Mouse (Mus musculus) lung, embryonic 15.5 days (tissue): ENCODE measurements around the gene Gm45140. TPM values are rescaled to one million over a fixed set of nuclear protein-coding genes. Genes with fewer than 3 reads are reported as not detected.

Experiments
- ATAC-seq: fragments of 200-750 bp; cut with Nextera tagmentation; 2 replicates; pipeline ENCODE4 v1.8.0; 2017; ENCODE audit warnings: moderate number of reproducible peaks, borderline replicate concordance; ENCODE audit not compliant: low FRiP score, low TSS enrichment; ENCODE audit errors: extremely low read depth
- H3K27ac ChIP-seq: fragments of 300-500 bp; sonication (generic); 2 replicates; pipeline ENCODE4 v1.5.1; 2015; ENCODE audit warnings: moderate library complexity, mild to moderate bottlenecking, inconsistent platforms
- H3K27me3 ChIP-seq: fragments of 300-500 bp; sonication (generic); 2 replicates; pipeline ENCODE4 v1.6.1; 2015; ENCODE audit warnings: inconsistent platforms
- H3K36me3 ChIP-seq: fragments of 300-500 bp; sonication (generic); 2 replicates; pipeline ENCODE4 v1.6.1; 2015; ENCODE audit warnings: inconsistent platforms
- H3K4me1 ChIP-seq: fragments of 300-500 bp; sonication (generic); 2 replicates; pipeline ENCODE4 v1.6.1; 2015; ENCODE audit warnings: inconsistent platforms
- H3K4me2 ChIP-seq: fragments of 300-500 bp; sonication (generic); 2 replicates; pipeline ENCODE4 v1.6.1; 2015; ENCODE audit warnings: inconsistent platforms, mild to moderate bottlenecking, moderate library complexity
- H3K4me3 ChIP-seq: fragments of 300-500 bp; sonication (generic); 2 replicates; pipeline ENCODE4 v1.5.1; 2015; ENCODE audit warnings: mild to moderate bottlenecking, inconsistent platforms
- H3K9ac ChIP-seq: fragments of 300-500 bp; sonication (generic); 2 replicates; pipeline ENCODE4 v1.6.1; 2015; ENCODE audit warnings: inconsistent platforms
- H3K9me3 ChIP-seq: fragments of 300-500 bp; sonication (generic); 2 replicates; pipeline ENCODE4 v1.6.1; 2016; ENCODE audit warnings: inconsistent platforms
- WGBS: fragments of 180-500 bp; shearing (Covaris S2); methylation state at CpG from one replicate; pipeline ENCODE4 v1.1.7; 2015; 5-methylcytosine and 5-hydroxymethylcytosine counted together
- polyA plus RNA-seq: library from polyadenylated mRNA; unstranded; fragments of >200 nt; fragmentation: Nextera tagmentation; extraction: Ambion mirVana; gene quantifications from 2 replicates; pipeline ENCODE4 v1.2.1, GENCODE M21; 2015

Gene Gm45140
- polyA plus RNA-seq, 1 experiment from 2014 or later = 2.1 TPM

- Histone ChIP-seq H3K9ac (no peak overlapping the region), H3K9me3 (no peaks in the 10 kb centered on the region), H3K27me3 (no peaks in the 10 kb centered on the region), H3K4me2 (no peak overlapping the region), H3K36me3 (no peaks in the 10 kb centered on the region), H3K27ac (peak overlapping the region; percentile 27; the same call in 1 of the 2 replicates), H3K4me3 (no peak overlapping the region), H3K4me1 (peaks cover 4% of the 10 kb centered on the region; the same call in 1 of the 2 replicates)
- ATAC-seq = peak; percentile 84
- WGBS = 59% methylated on average over 9 of the region's 9 CpGs
Observed at GRCm38 (mm10) chr6:87868871-87869506, 33.4 kb upstream of the Gm45140 start.

- 65% methylated on average over 2 of the region's 2 CpGs for WGBS
- H3K27me3 ChIP-seq = no peaks in the 10 kb centered on the region
- no peak overlapping the region for H3K4me3 ChIP-seq
- H3K27ac ChIP-seq = no peak overlapping the region
- peaks cover 4% of the 10 kb centered on the region; the same call in 1 of the 2 replicates for H3K4me1 ChIP-seq
- no peaks in the 10 kb centered on the region for H3K36me3 ChIP-seq
- ATAC-seq = no peak
- no peaks in the 10 kb centered on the region for H3K9me3 ChIP-seq
- H3K4me2 ChIP-seq = no peak overlapping the region
- H3K9ac ChIP-seq = no peak overlapping the region
Observed at GRCm38 (mm10) chr6:87867256-87867655, 31.7 kb upstream of the Gm45140 start.

DNA sequence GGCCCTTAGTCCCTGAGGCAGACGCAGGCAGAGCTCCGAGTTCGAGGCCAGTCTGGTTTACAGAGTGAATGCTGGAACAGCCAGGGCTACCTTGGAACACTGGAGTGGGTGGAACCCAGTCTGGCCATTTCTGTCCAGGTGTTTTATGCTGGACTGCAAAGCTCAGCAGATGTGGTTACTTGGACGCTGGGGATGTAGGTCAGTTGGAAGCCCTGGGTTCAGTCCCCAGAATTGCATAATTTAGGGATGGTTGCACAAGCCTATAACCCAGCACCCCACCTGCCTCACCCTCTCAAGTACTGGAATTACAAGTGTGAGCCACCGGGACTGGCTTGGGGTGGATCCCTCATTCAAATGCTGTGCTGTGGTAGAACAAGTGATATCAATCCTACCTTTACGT is 30.6 kb upstream of the Gm45140 start:
- H3K4me3 ChIP-seq = no peak overlapping the region
- WGBS = 76% methylated on average over 6 of the region's 6 CpGs
- no peaks in the 10 kb centered on the region for H3K9me3 ChIP-seq
- peaks cover 4% of the 10 kb centered on the region; the same call in 1 of the 2 replicates for H3K4me1 ChIP-seq
- no peak overlapping the region for H3K27ac ChIP-seq
- no peaks in the 10 kb centered on the region for H3K36me3 ChIP-seq
- ATAC-seq = no peak
- H3K9ac ChIP-seq = no peak overlapping the region
- no peaks in the 10 kb centered on the region for H3K27me3 ChIP-seq
- H3K4me2 ChIP-seq = no peak overlapping the region

- H3K27ac ChIP-seq = no peak overlapping the region
- no peak overlapping the region for H3K4me2 ChIP-seq
- no peak overlapping the region for H3K9ac ChIP-seq
- H3K4me3 ChIP-seq = no peak overlapping the region
- no peaks in the 10 kb centered on the region; the same call in 1 of the 2 replicates for H3K27me3 ChIP-seq
- WGBS = 26% methylated on average over 1 of the region's 1 CpGs
- ATAC-seq = no peak
- H3K36me3 ChIP-seq = no peaks in the 10 kb centered on the region
- H3K9me3 ChIP-seq = no peaks in the 10 kb centered on the region
- H3K4me1 ChIP-seq = no peaks in the 10 kb centered on the region
Observed at GRCm38 (mm10) chr6:87857071-87857470, 21.5 kb upstream of the Gm45140 start.

- no peak for ATAC-seq
- H3K4me3 ChIP-seq = no peak overlapping the region
- H3K27ac ChIP-seq = no peak overlapping the region
- WGBS = 68% methylated on average over 4 of the region's 4 CpGs
- no peak overlapping the region for H3K4me2 ChIP-seq
- H3K36me3 ChIP-seq = no peaks in the 10 kb centered on the region; the same call in 1 of the 2 replicates
- H3K9ac ChIP-seq = no peak overlapping the region
- no peaks in the 10 kb centered on the region; the same call in 1 of the 2 replicates for H3K27me3 ChIP-seq
- H3K4me1 ChIP-seq = peaks cover 12% of the 10 kb centered on the region
- no peaks in the 10 kb centered on the region for H3K9me3 ChIP-seq
Observed at GRCm38 (mm10) chr6:87853446-87853845, 17.9 kb upstream of the Gm45140 start.

DNA sequence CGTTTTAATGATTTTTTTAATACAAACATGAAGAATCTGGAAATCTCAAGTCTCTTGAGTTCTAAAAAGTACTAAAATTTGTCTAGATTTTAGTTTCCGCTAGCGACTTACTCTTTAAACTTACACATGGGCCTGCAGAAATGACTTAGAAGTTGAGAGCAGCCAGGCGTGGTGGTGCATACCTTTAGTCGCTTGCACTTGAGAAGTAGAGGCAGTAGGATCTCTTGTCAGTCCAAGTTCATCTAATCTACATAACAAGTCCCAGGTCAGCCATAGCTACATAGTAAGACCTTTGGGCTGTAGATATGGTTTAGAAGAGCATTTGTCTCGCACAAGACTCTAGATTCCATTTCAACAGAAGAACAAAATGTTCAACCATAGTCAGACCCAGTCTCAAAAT is 16.3 kb upstream of the Gm45140 start:
- no peak overlapping the region for H3K27ac ChIP-seq
- H3K4me2 ChIP-seq = peak overlapping the region; percentile 82; the same call in 1 of the 2 replicates
- no peaks in the 10 kb centered on the region; the same call in 1 of the 2 replicates for H3K27me3 ChIP-seq
- H3K4me1 ChIP-seq = peaks cover 27% of the 10 kb centered on the region
- no peak for ATAC-seq
- H3K9me3 ChIP-seq = no peaks in the 10 kb centered on the region
- H3K36me3 ChIP-seq = peaks cover 7% of the 10 kb centered on the region; the same call in 1 of the 2 replicates
- no peak overlapping the region for H3K9ac ChIP-seq
- WGBS = 77% methylated on average over 6 of the region's 6 CpGs
- H3K4me3 ChIP-seq = no peak overlapping the region

GRCm38 (mm10) chr6:87850900-87851614 is 15.5 kb upstream of the Gm45140 start, which contains the start of gene Cnbp:
Cnbp (minus strand) TSS chr6:87851106.
- peaks cover 7% of the 10 kb centered on the region; the same call in 1 of the 2 replicates for H3K36me3 ChIP-seq
- under 1% methylated on average over 55 of the region's 55 CpGs for WGBS
- no peaks in the 10 kb centered on the region; the same call in 1 of the 2 replicates for H3K27me3 ChIP-seq

DNA sequence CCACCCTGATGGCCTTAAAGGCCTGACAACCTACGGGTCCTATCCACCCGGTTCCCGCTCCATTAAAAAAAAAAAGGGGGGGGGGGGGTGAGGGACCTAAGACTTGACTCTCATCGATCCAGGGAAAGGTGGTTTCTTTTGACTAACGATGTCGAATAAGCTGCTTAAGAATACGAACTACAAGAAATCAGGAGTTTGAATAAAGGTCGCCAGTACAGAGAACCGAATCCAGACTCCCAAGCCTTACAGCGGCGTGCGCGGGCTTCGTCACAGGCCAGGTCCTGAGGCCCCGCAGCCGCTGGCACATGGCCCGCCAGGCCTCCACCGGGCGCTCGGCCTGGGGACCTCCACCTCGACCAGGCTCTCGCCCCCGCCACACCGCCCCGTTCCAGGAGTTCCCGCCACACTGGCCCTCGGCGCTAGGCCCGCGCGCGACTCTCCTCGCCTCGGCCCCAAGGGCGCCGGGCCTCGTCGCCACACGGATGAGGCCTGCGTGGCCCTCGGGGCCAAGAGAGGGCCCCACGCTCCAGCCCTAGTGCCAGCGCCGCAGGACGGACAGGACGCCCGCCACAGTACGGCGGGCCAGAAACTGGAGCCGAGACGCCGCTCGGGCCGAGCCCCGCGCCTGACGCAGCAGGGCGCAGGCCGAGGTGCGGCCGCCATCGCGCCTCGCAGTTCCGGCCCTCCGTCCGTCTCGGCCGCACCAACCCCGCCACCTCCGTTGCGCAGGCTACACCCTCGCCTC is 14.7 kb upstream of the Gm45140 start:
- Histone ChIP-seq H3K4me1 (peaks cover 28% of the 10 kb centered on the region), H3K9me3 (no peaks in the 10 kb centered on the region)
- under 1% methylated on average over 72 of the region's 73 CpGs for WGBS

More at GRCm38 (mm10) chr6:87850900-87851614, 15.5 kb upstream of the Gm45140 start, which contains the start of gene Cnbp:
- ATAC-seq = peak; percentile 98
- Histone ChIP-seq H3K9ac (peak within 1 kb of the TSS; percentile 100), H3K9me3 (no peaks in the 10 kb centered on the region), H3K4me2 (peak within 1 kb of the TSS; percentile 82), H3K4me3 (peak within 1 kb of the TSS; percentile 84), H3K27ac (peak within 1 kb of the TSS; percentile 94), H3K4me1 (peaks cover 28% of the 10 kb centered on the region)

DNA sequence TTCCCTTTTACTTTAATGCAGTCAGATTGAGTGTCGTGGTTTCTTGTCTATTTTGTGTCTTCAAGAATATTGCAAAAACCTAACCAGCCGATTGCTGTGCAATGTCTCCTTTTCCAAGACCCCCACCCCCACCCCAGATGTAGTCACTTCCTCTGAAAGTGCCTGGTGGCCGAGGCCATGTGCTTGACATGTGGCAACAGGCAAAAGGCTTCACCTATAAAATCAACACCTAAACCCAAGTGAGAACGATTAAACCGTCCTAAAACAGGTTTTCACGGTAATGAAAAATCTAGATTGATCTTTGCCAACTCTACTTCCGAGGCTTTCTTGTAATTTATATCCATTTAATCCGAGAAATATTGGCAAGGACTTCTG is 14.2 kb upstream of the Gm45140 start:
- H3K27me3 ChIP-seq = no peaks in the 10 kb centered on the region; the same call in 1 of the 2 replicates
- peak overlapping the region; percentile 84 for H3K4me3 ChIP-seq
- WGBS = 0% methylated on average over 8 of the region's 8 CpGs
- peak overlapping the region; percentile 100 for H3K9ac ChIP-seq
- peaks cover 28% of the 10 kb centered on the region for H3K4me1 ChIP-seq
- peaks cover 16% of the 10 kb centered on the region for H3K36me3 ChIP-seq
- peak overlapping the region; percentile 70 for H3K4me2 ChIP-seq
- peak overlapping the region; percentile 94 for H3K27ac ChIP-seq
- H3K9me3 ChIP-seq = no peaks in the 10 kb centered on the region
- ATAC-seq = no peak

More for the DNA sequence above, 14.7 kb upstream of the Gm45140 start:
- Histone ChIP-seq H3K4me3 (peak overlapping the region; percentile 84), H3K4me2 (peak overlapping the region; percentile 70), H3K27me3 (no peaks in the 10 kb centered on the region; the same call in 1 of the 2 replicates), H3K27ac (peak overlapping the region; percentile 94), H3K36me3 (peaks cover 10% of the 10 kb centered on the region), H3K9ac (peak overlapping the region; percentile 100)
- ATAC-seq = peak; percentile 67

GRCm38 (mm10) chr6:87846813-87847212 is 11.2 kb upstream of the Gm45140 start:
- H3K4me2 ChIP-seq = no peak overlapping the region; the same call in 1 of the 2 replicates
- WGBS = 74% methylated on average over 1 of the region's 1 CpGs
- H3K27me3 ChIP-seq = no peaks in the 10 kb centered on the region
- H3K27ac ChIP-seq = no peak overlapping the region
- peaks cover 28% of the 10 kb centered on the region for H3K4me1 ChIP-seq
- H3K36me3 ChIP-seq = peaks cover 43% of the 10 kb centered on the region
- no peaks in the 10 kb centered on the region for H3K9me3 ChIP-seq
- no peak for ATAC-seq
- no peak overlapping the region for H3K4me3 ChIP-seq
- no peak overlapping the region for H3K9ac ChIP-seq

DNA sequence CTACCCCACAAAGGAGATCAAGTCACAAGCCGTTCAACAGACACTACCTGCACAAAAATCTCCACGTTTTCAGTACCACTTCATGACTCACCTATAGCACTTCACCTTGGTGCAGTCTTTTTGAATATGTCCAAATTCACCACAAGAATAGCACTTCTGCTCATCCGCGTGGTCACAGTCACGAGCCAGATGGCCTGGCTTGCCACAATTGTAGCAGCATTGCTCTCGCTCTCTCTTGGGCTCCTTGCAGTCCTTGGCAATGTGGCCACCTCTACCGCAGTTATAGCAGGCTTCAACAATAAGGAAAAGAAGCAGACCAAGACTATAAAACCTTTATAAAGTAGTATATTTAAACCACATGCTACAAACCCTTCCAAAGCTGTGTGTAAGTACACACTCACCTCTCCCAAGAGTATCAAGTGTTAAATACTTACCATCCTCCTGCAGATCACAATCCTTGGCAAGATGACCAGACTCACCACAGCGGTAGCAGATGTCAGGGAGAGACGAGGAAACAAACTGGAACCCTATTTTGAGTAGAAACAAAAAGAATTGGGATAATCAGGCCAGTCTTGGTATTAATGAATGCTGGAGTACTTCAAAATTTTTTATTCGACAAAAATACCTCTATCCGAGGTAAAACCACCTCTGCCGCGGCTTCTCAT is 9.6 kb upstream of the Gm45140 start:
- Histone ChIP-seq H3K4me1 (peaks cover 22% of the 10 kb centered on the region), H3K9me3 (no peaks in the 10 kb centered on the region), H3K4me3 (no peak overlapping the region), H3K36me3 (peaks cover 48% of the 10 kb centered on the region), H3K27me3 (no peaks in the 10 kb centered on the region), H3K27ac (no peak overlapping the region), H3K4me2 (no peak overlapping the region), H3K9ac (no peak overlapping the region)
- no peak for ATAC-seq
- 91% methylated on average over 13 of the region's 13 CpGs for WGBS
